Mouse (Mus musculus) kidney, postnatal 25 days (tissue): ENCODE data around the gene 9930021J03Rik.

Experiments
- DNase-seq, 2 experiments: peaks; one replicate each; pipeline ENCODE4 v3.0.0; 2021; ENCODE audit warnings: mixed read lengths in 2 of 2

Gene 9930021J03Rik

DNA sequence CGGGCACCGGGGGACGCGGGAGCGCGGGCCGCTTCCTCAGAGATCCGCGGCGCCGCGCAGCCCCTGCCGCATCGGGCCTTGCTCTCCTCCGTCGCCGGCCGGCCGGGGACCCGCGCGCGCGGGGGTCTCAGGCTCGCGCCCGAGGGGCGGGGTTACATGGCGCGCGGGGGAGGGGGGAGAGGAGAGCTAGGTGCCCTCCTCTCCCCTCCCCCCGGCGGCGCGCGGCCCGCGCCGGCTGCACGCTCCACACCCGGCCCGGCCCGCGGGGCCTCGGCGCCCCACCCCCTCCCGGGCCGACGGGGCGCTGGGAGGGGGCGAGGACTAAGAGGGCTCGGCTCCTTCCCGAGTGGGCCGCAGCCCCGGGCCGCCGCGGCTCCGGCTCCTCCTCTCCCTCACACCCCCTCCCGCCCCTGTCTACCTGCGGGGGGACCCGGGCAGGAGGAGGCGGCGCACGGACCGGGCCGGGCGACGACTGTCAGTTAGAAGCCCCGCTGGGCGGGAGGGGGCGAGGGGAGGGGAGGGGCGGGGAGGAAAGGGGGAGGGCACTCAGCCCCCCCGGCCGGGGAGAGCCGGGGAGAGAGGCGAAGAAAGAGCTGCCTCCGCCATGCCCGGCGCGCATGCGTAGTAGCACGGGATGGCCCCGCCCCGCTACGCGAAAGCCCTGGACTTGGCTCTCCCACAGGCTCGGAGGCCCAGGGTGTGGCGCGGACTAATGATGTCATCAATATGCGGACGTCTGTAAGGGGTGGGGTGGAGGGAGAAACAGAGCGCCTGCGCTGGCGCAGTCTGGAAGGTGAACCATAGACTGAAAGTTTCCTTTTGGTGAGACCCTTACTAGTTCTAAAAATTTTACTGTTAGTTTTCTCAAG is at the start of gene 9930021J03Rik:
9930021J03Rik (minus strand) TSS at position 73 of the 869 bp plus-strand sequence.
- peak; percentile 99 for DNase-seq

DNA sequence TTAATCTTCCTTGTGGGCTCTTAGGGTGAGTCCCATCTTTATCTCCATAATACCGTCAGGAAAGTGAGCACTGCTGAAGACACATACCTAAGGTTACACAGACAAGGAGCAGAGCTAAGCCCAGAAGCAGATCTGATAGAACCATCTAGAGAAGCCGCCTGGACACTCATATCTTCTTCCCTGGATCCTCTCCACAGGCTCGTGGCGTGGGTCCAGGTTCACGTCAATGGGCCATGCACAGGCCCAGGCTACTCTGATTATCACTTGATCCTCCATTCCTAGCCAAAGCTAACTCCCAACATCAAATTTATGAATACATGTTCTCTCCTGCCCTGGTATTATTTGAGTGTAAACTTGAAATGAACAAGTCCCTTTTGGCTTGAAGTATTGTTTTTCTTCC is 47.9 kb upstream of the 9930021J03Rik start:
- DNase-seq, result no peak

DNA sequence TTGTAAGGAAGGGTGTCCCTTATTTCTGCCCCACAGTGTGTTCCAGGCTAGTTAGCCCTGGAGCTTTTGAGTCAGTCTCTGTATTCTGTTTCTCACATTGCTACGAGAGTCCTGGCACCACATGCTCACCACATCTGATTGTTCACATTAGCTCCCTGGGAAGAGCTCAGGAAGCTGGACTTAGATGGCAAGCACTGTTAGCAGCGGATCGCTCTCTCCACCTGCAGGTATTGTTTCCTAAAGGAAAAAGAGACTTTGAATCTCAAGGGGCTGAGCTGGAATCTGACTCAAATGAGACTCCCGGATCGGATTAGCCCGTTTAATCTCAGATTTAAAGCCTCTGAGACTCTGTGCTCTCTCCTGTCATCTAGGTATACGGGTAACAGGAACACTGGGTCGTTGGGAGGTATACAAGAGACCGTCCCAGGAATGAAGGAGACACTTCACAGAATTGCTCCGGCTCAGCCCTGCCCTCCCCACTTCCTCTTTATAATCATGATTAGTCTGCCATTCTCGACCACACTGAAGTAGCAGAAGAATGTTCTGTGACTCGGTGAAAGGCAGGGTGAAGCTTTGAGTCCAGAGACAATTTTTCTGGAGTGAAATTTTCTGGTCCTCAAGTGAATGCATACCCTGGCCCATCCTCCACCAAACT is 45.4 kb upstream of the 9930021J03Rik start:
- no peak for DNase-seq

DNA sequence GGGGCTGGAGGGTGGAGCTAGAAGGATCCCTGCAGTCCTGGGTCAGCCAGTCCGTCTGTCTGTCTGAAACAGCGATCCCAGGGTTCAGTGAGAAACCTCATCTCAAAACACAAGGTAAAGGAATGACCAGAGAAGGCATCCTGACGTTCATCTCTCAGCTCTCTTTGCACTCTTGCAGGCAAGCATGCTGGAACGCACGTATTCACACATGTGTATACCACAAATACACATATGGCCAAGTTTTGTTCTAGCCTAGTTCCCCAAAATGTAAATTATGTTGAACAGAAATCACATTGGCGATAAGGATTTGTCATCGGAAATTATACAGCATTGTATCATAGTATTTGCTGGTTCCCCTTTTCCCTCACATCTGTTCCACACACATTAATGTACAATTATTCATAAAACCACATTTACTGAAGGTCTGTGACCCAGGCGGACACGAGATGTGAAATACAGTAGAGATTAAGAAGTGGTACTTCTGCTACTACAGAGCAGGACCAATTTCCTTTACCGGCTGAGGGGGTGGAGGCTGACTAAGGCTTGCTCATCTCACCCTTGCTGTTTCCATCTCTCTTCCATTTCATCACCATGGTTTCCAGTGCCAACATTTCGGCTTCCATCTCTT is 44.2 kb upstream of the 9930021J03Rik start:
- DNase-seq, result no peak

DNA sequence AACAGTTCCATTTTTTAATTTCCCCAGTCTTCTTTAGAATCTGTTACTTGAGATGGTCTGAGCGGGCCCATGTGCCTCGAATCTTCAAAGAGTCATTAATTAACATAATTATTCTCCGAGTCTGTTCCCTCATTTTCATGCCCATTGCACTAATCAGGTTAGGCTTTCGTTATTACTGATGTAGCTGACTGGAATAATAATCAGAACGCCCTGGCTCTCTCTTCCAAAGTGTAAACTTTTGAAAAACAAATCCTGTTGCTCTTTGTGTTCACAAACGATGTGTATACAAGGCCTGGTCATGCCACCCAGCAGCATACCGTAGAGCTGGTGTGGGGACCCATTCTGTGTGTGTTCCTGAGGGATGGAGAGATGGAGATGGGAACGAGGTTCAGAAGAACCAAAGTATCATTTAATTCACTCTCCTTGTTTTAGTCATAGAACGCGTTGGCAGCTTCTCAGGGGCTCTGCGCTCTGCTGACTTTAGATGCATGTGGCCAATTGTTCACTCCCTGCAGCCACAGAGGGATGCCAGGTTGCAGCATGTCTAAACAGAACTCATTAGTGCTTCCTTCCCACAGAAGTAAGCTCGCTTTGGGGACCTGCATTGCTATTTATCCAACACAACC is 38.4 kb upstream of the 9930021J03Rik start:
- no peak for DNase-seq

DNA sequence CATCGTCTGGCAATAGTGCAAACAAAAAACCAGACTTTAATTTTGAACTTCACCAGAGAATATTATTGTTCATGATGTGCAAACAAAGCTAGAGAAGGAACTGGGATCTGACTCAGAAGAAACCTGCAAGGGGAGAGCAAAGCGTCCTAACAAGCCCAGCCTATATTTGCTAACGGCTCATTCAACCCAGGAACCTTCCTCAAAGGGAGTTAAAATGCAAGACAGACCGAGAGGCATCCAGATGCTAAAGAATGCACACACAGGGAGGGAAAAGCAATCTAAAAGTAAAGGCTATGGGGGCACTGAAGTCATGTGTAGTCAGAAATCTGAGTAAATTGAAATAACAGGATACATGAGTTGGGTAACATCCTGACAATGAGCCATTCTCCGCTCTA is 37.8 kb upstream of the 9930021J03Rik start:
- no peak for DNase-seq

DNA sequence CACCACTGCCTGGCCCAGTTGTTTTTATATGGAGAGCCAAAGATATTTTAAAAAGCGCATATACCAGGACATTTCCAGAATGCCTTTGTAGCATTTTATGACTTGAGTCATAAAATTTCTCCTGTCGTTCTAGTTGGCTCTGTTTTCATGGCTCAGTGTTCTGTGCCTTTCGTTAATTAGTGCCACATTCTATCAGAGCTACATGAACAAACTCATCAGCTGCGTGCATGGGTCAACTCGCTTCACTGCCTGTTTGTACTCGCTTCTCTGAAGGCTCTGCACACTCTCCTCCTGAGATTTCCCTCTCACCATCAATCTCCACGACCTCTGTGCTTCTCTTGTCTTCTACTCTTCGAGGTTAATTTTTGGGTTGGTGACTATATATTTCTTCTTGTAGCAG is 37.2 kb upstream of the 9930021J03Rik start:
- DNase-seq, result peak in 1 of 2 experiments; percentile 2

DNA sequence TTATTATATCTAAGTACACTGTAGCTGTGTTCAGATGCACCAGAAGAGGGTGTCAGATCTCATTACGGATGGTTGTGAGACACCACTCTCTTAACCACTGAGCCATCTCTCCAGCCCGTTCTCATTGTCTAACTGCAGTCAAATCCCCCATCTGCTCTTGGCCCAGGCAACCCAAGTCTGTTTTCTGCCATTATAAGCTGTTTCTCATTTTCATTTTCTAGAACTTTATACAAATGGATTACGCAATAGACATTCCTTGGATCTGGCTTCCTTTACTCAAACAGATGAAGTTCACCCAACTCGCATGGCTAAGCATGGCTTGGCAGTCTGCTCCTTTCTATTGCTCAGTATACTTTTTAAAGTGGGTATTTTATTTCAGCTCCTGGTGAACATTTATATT is 34.9 kb upstream of the 9930021J03Rik start:
- no peak for DNase-seq

DNA sequence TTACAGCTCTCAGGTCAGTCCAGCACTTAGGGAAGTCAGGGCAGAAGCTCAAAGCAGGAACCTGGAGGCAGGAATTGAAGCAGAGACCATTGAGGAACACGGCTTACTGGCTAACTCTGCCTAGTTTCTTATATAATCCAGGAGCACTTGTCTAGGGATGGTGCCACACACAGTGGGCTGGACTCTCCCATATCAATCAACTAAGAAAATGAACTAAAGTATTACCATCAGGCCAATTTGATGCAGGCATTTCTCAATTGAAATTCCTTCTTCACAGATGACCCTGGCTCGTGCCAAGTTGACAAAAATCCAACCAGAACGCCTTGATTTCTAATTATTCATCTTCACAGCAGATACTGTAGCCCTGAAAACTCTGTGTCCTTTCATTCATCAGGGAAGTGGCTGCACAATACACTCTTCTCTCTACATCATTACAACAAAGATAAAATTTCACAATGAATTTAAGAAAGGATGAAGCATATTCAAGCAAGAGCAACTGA is 32.9 kb upstream of the 9930021J03Rik start:
- DNase-seq, result no peak

DNA sequence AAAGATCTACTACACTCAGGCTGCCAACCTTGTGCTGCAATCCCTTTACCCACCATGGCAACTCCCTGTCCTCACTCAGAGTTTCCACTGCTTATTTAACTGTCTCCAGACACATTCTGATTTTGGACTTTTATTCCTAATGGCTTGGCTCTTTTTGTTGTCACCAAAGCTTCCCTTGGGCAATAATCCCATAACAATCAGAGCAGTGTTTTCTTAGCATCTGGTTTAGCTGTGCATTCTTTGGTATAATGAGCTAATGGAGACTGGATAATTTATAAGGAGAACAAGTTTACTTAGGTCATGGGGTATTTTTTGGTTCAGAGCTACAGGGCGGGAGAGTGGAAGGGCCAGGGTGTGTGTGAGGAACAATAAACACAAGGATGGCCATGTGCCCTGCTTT is 32.4 kb upstream of the 9930021J03Rik start:
- no peak for DNase-seq

DNA sequence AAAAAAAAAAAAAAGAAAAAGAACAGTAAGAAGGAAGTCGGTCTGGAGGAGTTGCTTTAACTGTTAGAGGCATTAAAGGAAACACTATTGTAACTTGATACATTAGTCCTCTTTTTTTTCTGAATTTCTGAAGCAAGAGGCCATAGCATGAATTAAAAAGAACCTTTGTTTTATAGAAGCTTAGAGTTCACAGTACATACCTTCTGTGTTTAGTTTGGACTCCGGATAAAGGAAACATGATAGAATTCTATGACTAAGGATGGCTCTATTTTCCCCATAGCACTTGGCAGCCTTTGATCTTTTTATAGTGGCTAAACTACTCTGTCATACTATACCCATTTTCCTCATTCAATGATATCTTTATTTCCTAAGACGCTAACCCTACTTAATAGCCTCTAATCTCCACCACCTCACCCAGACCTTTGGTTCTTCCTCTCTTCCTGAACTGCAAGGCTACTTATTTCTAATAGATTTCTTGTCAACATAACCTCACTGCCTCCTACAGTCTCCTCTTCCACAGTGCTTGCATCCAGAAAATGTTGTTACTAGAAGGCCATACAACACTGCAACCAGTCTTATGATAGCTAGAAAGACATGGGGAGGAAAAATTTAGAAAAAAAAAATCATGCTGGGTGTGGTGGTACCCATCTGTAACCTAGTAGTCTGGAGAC is 29.7 kb upstream of the 9930021J03Rik start:
- no peak for DNase-seq

DNA sequence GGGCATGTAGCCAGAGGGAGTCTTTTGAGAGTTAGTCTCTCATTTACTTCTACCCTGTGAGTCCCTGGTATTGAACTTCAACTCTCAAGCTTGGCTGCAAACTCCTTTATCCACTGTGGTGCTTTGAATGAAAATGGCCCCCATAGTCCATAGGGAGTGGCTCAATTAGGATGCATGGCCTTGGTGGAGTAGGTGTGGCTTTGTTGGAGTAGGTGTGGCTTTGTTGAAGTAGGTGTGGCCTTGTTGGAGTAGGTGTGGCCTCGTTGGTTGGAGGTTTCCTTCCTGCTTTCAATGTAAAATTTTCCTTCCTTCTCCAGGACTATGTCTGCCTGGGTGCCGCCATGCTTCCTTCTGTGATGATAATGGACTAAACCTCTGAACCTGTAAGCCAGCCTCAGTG is 25.1 kb upstream of the 9930021J03Rik start:
- no peak for DNase-seq

DNA sequence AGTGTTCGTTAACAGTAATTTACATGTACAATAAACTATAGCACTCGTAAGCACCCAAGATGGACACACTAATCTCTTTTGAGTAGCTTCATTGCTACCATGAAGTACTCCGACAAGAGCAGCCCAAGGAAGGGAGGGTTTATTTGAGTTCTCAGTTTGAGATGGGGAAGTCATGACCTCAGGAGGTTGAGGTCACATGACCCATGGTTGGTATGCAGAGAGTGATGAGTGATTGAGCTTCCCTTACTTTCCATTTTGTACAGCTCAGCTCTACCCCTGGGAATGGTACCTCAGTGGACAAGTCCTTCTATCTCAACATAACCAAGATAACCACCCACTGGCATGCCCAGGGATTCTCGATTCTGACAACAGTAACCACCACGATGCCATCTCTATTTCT is 22.8 kb upstream of the 9930021J03Rik start:
- DNase-seq, result no peak

DNA sequence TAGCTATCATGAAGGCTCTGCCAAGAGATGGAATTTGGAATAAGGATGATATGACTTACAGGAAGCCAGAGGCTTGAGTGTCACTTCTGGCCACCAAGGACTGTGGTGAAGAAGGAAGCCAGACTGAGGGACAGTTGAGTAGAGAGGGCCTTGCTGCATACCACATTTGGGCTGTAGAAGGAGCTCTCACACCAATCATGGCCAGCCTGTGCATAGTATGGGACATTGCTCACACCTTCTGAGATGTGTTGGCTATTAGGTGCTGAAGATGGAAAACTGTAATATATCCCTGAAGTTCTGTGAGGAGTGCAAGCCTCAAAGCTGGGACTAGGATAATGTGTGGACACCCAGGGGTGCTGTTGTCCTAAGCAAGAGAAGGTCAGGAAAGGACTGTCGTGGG is 20.9 kb upstream of the 9930021J03Rik start:
- DNase-seq, result peak; percentile 45 to 59

DNA sequence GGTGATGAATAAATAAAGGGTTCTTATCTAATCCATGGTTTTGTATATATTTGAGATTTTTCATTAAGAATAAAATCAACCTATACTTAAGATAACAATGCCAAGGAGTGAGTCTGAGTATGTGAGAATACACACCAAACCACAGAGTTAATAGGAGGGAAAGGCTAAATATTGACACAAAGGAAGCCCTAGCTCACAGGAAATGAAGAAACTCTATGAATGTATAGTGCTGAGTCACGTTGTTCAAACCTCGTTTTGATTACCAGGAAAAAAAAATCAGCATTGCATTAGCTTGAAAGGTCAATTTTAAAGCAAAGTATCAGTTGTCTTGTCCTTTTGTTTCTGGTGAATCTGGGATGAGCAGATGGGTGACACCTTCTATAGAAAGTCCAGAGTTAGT is 19.2 kb upstream of the 9930021J03Rik start:
- DNase-seq, result no peak

DNA sequence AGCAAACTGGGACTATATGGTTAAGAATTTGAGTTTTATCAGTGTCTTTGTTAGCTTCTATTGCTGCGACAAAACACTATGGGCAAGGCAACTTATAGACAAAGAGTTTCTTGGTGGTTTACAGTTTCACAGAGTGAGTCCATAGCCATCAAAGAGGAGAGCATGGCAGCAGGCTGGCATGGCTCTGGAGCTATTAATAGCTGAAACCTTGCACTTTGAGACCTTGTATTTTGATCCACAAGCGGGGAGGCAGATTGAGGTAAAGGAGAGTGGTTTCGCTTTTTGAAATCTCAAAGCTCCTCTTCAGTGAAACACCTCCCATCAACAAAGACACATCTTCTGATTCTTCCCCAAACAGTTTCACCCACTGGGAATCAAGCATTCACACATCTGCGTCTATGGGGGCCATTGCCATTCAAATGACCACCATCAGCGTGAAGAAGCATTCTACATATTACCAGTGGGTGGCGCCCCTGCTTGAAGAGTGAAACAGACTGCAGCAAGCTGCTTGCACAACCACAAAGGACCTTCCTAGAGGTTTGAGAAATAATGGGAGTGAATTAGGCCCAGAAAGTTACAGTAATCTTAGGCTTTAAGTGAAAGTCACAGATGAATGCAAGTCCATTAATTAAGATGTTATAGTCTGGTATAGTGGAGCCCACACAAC is 18.4 kb upstream of the 9930021J03Rik start:
- peak; percentile 74 to 86 for DNase-seq

DNA sequence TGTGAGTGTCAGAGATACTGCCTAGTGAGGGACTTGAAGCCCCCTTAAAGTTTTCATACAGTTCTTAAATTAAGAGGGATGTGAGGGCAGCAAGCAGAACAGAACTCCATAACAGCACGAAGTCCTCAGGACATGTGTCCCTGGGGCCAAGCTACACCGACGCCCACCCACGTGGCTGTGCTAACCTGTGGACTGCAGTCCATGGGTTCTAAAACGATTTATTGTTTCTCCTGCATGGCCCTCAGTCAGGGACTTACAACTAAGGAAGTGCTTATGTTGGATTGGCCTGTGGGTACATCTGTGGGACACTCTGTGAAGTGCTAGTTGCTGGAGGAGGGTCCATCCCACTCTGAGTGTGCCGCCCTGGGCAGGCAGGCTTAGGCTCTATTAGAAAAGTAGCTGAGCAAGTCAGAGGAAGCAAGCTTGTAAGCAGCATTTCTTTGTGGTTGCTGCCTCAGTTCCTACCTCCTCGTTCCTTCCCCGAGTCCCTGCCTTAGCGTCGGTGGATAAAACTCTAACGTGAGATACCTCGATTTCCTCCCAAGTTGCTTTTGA is 17.7 kb upstream of the 9930021J03Rik start:
- DNase-seq, result peak; percentile 14 to 72

DNA sequence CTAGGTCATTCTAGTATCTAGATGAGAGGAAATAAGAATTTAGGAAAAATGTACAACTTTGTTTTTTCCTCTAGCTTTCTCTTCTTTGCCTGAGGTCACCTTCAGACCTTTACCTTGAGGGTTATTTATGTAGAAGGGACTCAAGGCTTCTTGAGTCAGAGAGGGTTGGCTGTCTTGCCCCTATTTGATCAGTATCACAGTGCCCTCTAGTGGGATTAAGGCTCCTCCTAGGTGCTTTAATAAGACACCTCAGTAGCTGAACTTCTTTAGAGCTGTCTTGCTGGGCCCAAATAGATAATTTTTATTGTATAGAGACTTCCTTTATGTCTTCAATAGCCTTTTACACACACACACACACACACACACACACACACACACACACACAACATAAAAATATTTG is 15.2 kb upstream of the 9930021J03Rik start:
- peak in 1 of 2 experiments; percentile 69 for DNase-seq

DNA sequence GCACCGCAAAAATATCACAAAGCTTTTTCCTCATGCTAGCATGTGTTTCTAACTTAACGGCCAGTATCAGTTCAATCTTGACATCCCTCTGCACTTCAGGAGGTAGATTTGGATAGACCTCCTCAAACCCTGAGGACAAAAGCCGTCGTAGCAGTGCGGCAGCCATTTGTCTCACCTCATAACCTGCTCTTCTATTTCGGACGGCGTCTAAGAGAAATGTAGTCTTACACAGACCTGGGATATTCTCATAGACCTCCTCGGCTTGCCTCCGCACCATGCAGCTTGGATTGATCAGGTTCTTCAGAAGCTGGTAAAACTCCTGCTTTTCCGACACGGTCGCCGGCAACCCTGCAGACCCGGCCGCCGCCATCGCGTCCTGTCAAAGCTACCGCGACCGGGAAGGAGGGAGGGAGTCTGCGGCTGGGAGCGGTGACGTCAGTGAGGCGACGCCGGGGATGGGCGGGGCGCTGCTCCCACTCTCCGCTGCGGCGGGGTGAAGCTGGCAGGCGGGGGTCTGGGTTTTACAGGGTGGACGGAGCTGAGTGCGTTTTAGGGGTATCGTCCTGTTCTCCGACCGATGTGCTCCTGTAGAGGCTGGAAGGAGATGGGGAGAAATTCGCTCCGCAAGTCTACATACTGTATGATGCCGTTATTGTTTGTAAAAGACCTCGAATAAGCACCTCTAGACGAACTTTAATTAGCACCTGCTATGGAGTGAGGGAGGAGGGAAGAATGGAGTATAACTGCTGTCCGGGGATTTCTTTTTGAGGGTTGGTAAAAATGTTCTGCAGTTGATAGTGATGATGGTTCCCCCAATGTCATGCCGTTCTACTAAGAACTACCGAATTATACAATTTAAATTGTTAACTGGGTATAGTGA is 7.0 kb upstream of the 9930021J03Rik start, which contains the start of gene Ranbp6:
Ranbp6 (minus strand) TSS at position 394 of the 880 bp plus-strand sequence.
- DNase-seq, result peak; percentile 92 to 95

DNA sequence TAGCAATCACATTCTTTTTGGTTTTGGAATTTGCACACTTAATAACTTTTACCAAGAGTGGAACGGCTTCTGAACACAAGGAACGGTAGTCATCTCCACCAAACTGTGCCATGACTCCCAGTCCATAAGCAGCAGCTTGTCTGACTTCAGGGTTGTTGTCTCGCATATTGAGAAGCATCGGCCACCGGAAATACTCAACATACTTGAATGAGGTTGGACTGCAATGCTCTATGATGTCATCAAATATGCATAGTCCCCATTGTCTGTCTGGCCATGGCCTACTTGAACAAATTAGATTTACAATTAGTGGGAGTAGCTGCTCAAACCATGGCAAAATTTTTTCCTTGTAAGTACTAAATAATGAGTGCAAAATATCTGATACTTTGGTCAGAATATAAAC is 4.2 kb upstream of the 9930021J03Rik start:
- DNase-seq, result no peak
